Mouse (Mus musculus) thymus, adult 2 months (tissue): Measurements from ENCODE around the gene Trim33. TPM values are rescaled to one million over a fixed set of nuclear protein-coding genes. Genes with fewer than 3 reads are reported as not detected.

Experiments
- DNase-seq: peaks from one replicate; pipeline ENCODE4 v3.0.0; 2021
- H3K27ac ChIP-seq: fragments of 200-500 bp; 2 replicates; pipeline ENCODE4 v1.5.1; 2012; ENCODE audit warnings: low read length, control low read depth; ENCODE audit not compliant: control insufficient read depth, insufficient read depth
- H3K27me3 ChIP-seq: fragments of 200-500 bp; 2 replicates; pipeline ENCODE4 v1.6.1; 2012; ENCODE audit warnings: mild to moderate bottlenecking, low read length, moderate library complexity, mixed read lengths; ENCODE audit not compliant: control insufficient read depth, insufficient read depth
- H3K36me3 ChIP-seq: fragments of 200-500 bp; 2 replicates; pipeline ENCODE4 v1.6.1; 2012; ENCODE audit warnings: mild to moderate bottlenecking, low read length, moderate library complexity; ENCODE audit not compliant: control insufficient read depth, insufficient read depth
- H3K4me1 ChIP-seq: fragments of 200-500 bp; replicated peaks from 2 replicates; pipeline ENCODE4 v1.6.1; 2012; ENCODE audit warnings: low read length; ENCODE audit not compliant: control insufficient read depth, insufficient read depth
- H3K4me3 ChIP-seq: fragments of 200-500 bp; 2 replicates; pipeline ENCODE4 v1.5.1; 2012; ENCODE audit warnings: mild to moderate bottlenecking, low read length, control low read depth, moderate library complexity; ENCODE audit not compliant: control insufficient read depth, insufficient read depth
- CTCF ChIP-seq: fragments of 200-500 bp; IDR thresholded peaks from 2 replicates; pipeline ENCODE4 v1.5.1; 2012; ENCODE audit warnings: mild to moderate bottlenecking, control low read depth, low read length, moderate library complexity, borderline replicate concordance; ENCODE audit not compliant: control insufficient read depth, poor library complexity, insufficient read depth; ENCODE audit errors: extremely low read depth
- POLR2A ChIP-seq: fragments of 200-500 bp; IDR thresholded peaks from 2 replicates; pipeline ENCODE4 v1.6.1; 2012; ENCODE audit warnings: mild to moderate bottlenecking, low read length, control low read depth, moderate library complexity; ENCODE audit not compliant: control insufficient read depth, poor library complexity, insufficient read depth; ENCODE audit errors: extremely low read depth
- WGBS: fragments of 180-500 bp; shearing (Covaris S2); methylation state at CpG from one replicate; pipeline ENCODE4 v1.1.7; 2018; 5-methylcytosine and 5-hydroxymethylcytosine counted together
- polyA plus RNA-seq: library from polyadenylated mRNA; depleted of rRNA; stranded (reverse); fragments of >200 nt; gene quantifications from 2 replicates; pipeline ENCODE4 v1.2.3, GENCODE M21; 2012

The Trim33 gene
- polyA plus RNA-seq, 1 experiment = 30.1 TPM

GRCm38 (mm10) chr3:103353518-103353917, 74.4 kb downstream of the Trim33 start:
- no peak for DNase-seq
- no peak for TF ChIP-seq CTCF
- TF ChIP-seq POLR2A = no peak
- Histone ChIP-seq H3K36me3 (peaks cover 42% of the 10 kb centered on the region), H3K27ac (no peak overlapping the region), H3K4me1 (no peaks in the 10 kb centered on the region), H3K27me3 (no peaks in the 10 kb centered on the region), H3K4me3 (no peak overlapping the region)
- 98% methylated on average over 5 of the region's 5 CpGs for WGBS

- WGBS = 97% methylated on average over 2 of the region's 2 CpGs
- TF ChIP-seq POLR2A (no peak), CTCF (no peak)
- no peaks in the 10 kb centered on the region for H3K4me1 ChIP-seq
- H3K27ac ChIP-seq = no peak overlapping the region
- no peak for DNase-seq
- no peak overlapping the region for H3K4me3 ChIP-seq
- no peaks in the 10 kb centered on the region for H3K27me3 ChIP-seq
- peaks cover 40% of the 10 kb centered on the region for H3K36me3 ChIP-seq
These were observed 74.9 kb downstream of the Trim33 start for GRCm38 (mm10) chr3:103354041-103354440.

GRCm38 (mm10) chr3:103361150-103361549, 82.1 kb downstream of the Trim33 start:
- H3K27ac ChIP-seq = no peak overlapping the region
- 0 out of 2 replicates have a peak, but pooled peaks cover 5% of the 10 kb centered on the region for H3K36me3 ChIP-seq
- 98% methylated on average over 7 of the region's 7 CpGs for WGBS
- H3K4me1 ChIP-seq = no peaks in the 10 kb centered on the region
- no peak overlapping the region for H3K4me3 ChIP-seq
- no peak for DNase-seq
- no peak for TF ChIP-seq CTCF
- TF ChIP-seq POLR2A = no peak
- H3K27me3 ChIP-seq = no peaks in the 10 kb centered on the region

- 87% methylated on average over 11 of the region's 11 CpGs for WGBS
- Histone ChIP-seq H3K27ac (no peak overlapping the region), H3K27me3 (no peaks in the 10 kb centered on the region), H3K4me3 (no peak overlapping the region), H3K36me3 (no peaks in the 10 kb centered on the region), H3K4me1 (no peaks in the 10 kb centered on the region)
- TF ChIP-seq CTCF (no peak), POLR2A (no peak)
- DNase-seq = no peak
These were observed 85.3 kb downstream of the Trim33 start for GRCm38 (mm10) chr3:103364182-103364945.

GRCm38 (mm10) chr3:103367176-103367970, 88.3 kb downstream of the Trim33 start:
- H3K4me3 ChIP-seq = no peak overlapping the region
- 93% methylated on average over 11 of the region's 11 CpGs for WGBS
- H3K27me3 ChIP-seq = no peaks in the 10 kb centered on the region
- no peak for DNase-seq
- H3K4me1 ChIP-seq = no peaks in the 10 kb centered on the region
- H3K36me3 ChIP-seq = no peaks in the 10 kb centered on the region
- H3K27ac ChIP-seq = no peak overlapping the region
- TF ChIP-seq POLR2A = no peak
- no peak for TF ChIP-seq CTCF

GRCm38 (mm10) chr3:103368731-103369130, 89.6 kb downstream of the Trim33 start:
- Histone ChIP-seq H3K27ac (no peak overlapping the region), H3K36me3 (no peaks in the 10 kb centered on the region), H3K4me3 (no peak overlapping the region), H3K27me3 (no peaks in the 10 kb centered on the region), H3K4me1 (no peaks in the 10 kb centered on the region)
- no peak for TF ChIP-seq CTCF
- DNase-seq = no peak
- WGBS = 97% methylated on average over 3 of the region's 3 CpGs
